Mouse (Mus musculus): ENCODE measurements at regions not wholly inside any gene's neighbourhood (a gene's known extent, or its start where the extent isn't known, plus 50 kb on each side); places are given as distances from the start of the nearest gene placed in this dataset.

DNA sequence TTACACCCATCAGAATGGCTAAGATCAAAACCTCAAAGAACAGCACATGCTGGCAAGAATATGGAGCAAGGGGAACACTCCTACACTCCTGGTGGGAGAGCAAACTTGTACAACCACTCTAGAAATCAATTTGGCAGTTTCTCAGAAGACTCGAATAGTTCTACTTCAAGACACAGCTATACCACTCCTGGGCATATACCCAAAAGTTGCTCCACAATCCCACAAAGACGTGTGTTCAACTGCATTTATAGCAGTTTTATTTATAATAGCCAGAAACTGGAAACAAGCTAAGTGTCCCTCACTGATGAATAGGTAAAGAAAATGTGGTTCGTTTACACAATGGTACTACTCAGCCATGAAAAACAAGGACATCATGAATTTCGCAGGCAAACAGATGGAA lies 384.6 kb upstream of the Atp2b1 start:
- Histone ChIP-seq H3K4me3 (ENCODE audit: low read depth, low read length) (no peak overlapping the region), H3K27me3 (ENCODE audit: control insufficient read depth, insufficient read depth, low read length) (no peaks in the 10 kb centered on the region), H3K36me3 (ENCODE audit: control insufficient read depth, insufficient read depth, low read length) (no peaks in the 10 kb centered on the region), H3K9me3 (ENCODE audit: control insufficient read depth, low read length) (no peaks in the 10 kb centered on the region), H3K4me1 (ENCODE audit: control insufficient read depth, insufficient read depth, low read length) (no peaks in the 10 kb centered on the region), H3K27ac (ENCODE audit: low read depth, low read length) (no peak overlapping the region), H3K9ac (ENCODE audit: low read length) (no peak overlapping the region), H3K4me2 (ENCODE audit: low read depth) (no peak overlapping the region)
- DNase-seq (ENCODE audit: low spot score) (no peak), ATAC-seq (ENCODE audit: insufficient read depth, low FRiP score, low TSS enrichment) (no peak)
- 82% methylated on average over 4 of the region's 4 CpGs for whole genome bisulfite sequencing

DNA sequence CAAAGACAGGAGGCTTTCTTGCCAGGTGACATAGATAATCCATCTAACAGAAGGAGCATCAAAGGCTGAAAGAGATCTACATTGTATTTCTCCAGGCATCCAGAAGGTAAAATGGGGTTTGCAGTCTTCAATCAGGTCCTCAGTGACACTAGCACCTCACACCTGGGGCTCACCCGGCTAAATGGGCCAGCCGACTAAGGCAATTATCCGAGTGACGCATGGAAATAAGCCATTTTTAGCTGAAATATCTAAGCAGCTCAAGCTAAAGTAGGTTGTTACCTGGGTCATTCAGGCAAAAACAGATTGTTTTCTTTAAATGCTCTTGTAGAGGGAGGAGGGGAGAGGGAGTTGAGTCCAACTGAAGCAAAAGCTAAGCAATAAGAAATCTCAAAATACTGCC lies 382.8 kb upstream of the Atp2b1 start:
- ATAC-seq (ENCODE audit: insufficient read depth, low FRiP score, low TSS enrichment) (no peak), DNase-seq (ENCODE audit: low spot score) (no peak)
- Histone ChIP-seq H3K27me3 (ENCODE audit: control insufficient read depth, insufficient read depth, low read length) (no peaks in the 10 kb centered on the region), H3K4me2 (ENCODE audit: low read depth) (no peak overlapping the region), H3K9me3 (ENCODE audit: control insufficient read depth, low read length) (no peaks in the 10 kb centered on the region), H3K9ac (ENCODE audit: low read length) (no peak overlapping the region), H3K27ac (ENCODE audit: low read depth, low read length) (no peak overlapping the region), H3K36me3 (ENCODE audit: control insufficient read depth, insufficient read depth, low read length) (no peaks in the 10 kb centered on the region), H3K4me3 (ENCODE audit: low read depth, low read length) (no peak overlapping the region), H3K4me1 (ENCODE audit: control insufficient read depth, insufficient read depth, low read length) (no peaks in the 10 kb centered on the region)
- 92% methylated on average over 4 of the region's 4 CpGs for WGBS

DNA sequence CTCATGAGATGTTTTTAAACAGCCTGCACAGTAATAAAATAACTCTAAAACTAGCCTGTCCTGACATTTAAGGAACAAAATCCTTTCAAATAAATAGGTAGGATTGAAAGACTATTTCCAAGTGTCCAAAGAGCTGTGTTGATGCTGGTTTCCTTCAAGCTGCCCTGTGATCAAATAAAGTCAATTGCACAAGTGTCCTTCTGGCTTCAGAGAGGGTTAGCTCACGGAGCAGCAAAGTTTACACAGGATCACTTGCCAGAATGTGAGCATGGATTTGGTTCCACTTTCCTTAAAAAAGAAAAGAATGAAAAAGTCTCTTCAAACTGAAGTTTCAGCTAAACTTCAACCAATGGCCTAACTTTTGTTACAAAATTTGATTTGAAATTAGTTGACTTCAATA lies 375.5 kb upstream of the Atp2b1 start:
- DNase-seq (ENCODE audit: low spot score) (no peak), ATAC-seq (ENCODE audit: insufficient read depth, low FRiP score, low TSS enrichment) (no peak)
- Histone ChIP-seq H3K4me2 (ENCODE audit: low read depth) (no peak overlapping the region), H3K4me3 (ENCODE audit: low read depth, low read length) (no peak overlapping the region), H3K27me3 (ENCODE audit: control insufficient read depth, insufficient read depth, low read length) (no peaks in the 10 kb centered on the region), H3K27ac (ENCODE audit: low read depth, low read length) (no peak overlapping the region), H3K4me1 (ENCODE audit: control insufficient read depth, insufficient read depth, low read length) (no peaks in the 10 kb centered on the region), H3K9ac (ENCODE audit: low read length) (no peak overlapping the region), H3K36me3 (ENCODE audit: control insufficient read depth, insufficient read depth, low read length) (no peaks in the 10 kb centered on the region), H3K9me3 (ENCODE audit: control insufficient read depth, low read length) (no peaks in the 10 kb centered on the region)
- WGBS, result 87% methylated on average over 1 of the region's 1 CpGs

DNA sequence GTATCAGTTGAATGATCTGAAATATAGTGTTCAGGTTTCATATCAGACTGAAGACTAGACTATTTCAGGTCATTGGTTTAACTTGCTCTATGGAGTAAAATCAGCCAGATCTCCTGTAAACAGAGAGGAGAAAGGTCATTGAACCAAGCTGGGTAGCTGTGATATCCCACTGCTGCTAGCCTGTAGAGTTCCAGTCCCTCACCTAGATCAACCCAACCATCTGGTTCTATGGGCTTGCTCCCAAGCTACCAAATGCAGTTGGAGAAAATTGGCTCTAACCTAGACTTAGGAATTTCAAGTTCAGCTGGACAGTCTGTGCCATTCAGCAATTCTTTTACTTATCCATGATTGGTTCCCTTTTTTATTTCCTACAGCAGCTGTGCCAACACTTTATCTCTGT lies 373.1 kb upstream of the Atp2b1 start:
- Histone ChIP-seq H3K36me3 (ENCODE audit: control insufficient read depth, insufficient read depth, low read length) (no peaks in the 10 kb centered on the region), H3K4me3 (ENCODE audit: low read depth, low read length) (no peak overlapping the region), H3K4me2 (ENCODE audit: low read depth) (no peak overlapping the region), H3K27ac (ENCODE audit: low read depth, low read length) (no peak overlapping the region), H3K9ac (ENCODE audit: low read length) (no peak overlapping the region), H3K9me3 (ENCODE audit: control insufficient read depth, low read length) (no peaks in the 10 kb centered on the region), H3K4me1 (ENCODE audit: control insufficient read depth, insufficient read depth, low read length) (no peaks in the 10 kb centered on the region), H3K27me3 (ENCODE audit: control insufficient read depth, insufficient read depth, low read length) (no peaks in the 10 kb centered on the region)
- DNase-seq (ENCODE audit: low spot score), result no peak
- no peak for ATAC-seq (ENCODE audit: insufficient read depth, low FRiP score, low TSS enrichment)

DNA sequence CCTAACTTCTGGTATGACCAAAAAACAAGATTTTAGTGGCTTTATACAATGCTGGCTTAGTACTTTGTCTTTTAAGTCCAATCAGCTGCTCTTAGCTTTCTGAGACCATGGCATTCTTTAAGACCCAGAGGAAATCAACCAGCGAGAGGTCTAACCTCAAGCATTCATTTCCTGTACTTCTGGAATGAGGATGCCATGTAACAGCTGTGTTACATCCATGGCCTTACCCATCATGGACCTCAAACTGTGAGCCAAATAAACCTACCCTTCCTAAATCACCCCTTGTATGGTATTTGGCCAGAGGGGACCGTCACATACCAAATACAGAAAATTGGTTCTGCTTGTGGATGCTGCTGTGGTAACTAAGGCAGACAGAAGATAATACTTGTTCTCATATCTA lies 372.1 kb upstream of the Atp2b1 start:
- DNase-seq (ENCODE audit: low spot score) (no peak), ATAC-seq (ENCODE audit: insufficient read depth, low FRiP score, low TSS enrichment) (no peak)
- 76% methylated on average over 2 of the region's 2 CpGs for WGBS

DNA sequence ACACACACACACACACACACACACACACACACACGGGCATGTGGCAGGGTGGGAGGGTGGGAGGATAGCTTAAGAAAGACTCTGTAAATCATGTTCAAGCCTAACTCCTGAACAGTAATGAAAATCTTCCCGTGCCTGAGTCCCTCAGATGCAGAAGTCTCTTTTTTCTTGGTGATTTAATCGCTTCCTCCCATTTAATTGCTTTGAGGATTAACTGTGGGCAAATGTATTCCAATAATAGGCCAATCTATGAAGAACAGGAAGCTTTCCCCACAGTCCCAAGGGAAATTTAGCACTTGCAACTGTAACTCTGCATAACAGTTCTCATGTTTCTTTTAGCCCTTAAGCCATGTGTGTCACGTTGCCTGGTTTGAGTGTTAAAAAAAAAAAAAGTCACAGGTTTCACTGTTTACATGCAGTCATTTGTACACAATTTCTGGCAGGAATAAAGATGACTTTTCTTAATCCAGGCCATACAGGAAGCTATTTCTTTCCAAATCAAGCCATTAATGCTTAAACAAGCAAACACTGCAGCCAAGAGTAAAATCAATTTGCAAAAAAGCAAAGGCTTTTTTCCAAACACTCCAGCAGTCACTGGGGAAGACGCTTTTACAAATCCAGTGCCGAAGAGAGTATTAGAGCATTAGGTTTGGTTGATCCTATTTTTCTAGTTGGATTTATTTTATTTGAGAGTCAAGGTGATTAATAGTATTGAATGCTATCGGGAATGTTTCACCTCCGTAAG lies 370.8 kb upstream of the Atp2b1 start:
- Histone ChIP-seq H3K27ac (ENCODE audit: low read depth, low read length) (no peak overlapping the region), H3K27me3 (ENCODE audit: control insufficient read depth, insufficient read depth, low read length) (no peaks in the 10 kb centered on the region), H3K4me1 (ENCODE audit: control insufficient read depth, insufficient read depth, low read length) (no peaks in the 10 kb centered on the region), H3K36me3 (ENCODE audit: control insufficient read depth, insufficient read depth, low read length) (no peaks in the 10 kb centered on the region), H3K9me3 (ENCODE audit: control insufficient read depth, low read length) (no peaks in the 10 kb centered on the region), H3K4me3 (ENCODE audit: low read depth, low read length) (no peak overlapping the region), H3K4me2 (ENCODE audit: low read depth) (no peak overlapping the region), H3K9ac (ENCODE audit: low read length) (no peak overlapping the region)
- ATAC-seq (ENCODE audit: insufficient read depth, low FRiP score, low TSS enrichment) (0 out of 2 replicates have a peak, but pooled peaks have one; percentile 38), DNase-seq (ENCODE audit: low spot score) (no peak)
- WGBS, result 33% methylated on average over 8 of the region's 8 CpGs

More for the DNA sequence above, 372.1 kb upstream of the Atp2b1 start:
- no peak overlapping the region for H3K27ac ChIP-seq (ENCODE audit: low read depth, low read length)
- H3K36me3 ChIP-seq (ENCODE audit: control insufficient read depth, insufficient read depth, low read length), result no peaks in the 10 kb centered on the region
- H3K4me2 ChIP-seq (ENCODE audit: low read depth), result no peak overlapping the region
- no peak overlapping the region for H3K4me3 ChIP-seq (ENCODE audit: low read depth, low read length)
- H3K27me3 ChIP-seq (ENCODE audit: control insufficient read depth, insufficient read depth, low read length), result no peaks in the 10 kb centered on the region
- H3K9ac ChIP-seq (ENCODE audit: low read length), result no peak overlapping the region
- no peaks in the 10 kb centered on the region for H3K4me1 ChIP-seq (ENCODE audit: control insufficient read depth, insufficient read depth, low read length)
- no peaks in the 10 kb centered on the region for H3K9me3 ChIP-seq (ENCODE audit: control insufficient read depth, low read length)

DNA sequence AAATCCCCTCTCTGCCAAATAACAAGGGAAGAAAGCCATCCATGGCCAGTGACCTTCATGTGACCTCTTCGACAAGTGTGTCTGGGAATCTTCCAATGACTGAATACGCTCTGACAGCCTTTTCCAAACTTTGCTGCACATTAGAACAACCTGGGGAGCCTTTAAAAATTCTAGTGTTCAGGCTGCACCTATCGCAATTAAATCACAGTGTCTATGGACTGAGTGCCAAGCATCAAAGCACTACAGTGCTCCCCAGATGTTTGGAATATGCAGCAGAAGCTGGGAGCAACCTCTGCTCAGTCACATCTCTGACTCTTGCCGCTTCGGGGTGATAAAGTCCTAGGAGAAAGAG lies 370.2 kb upstream of the Atp2b1 start:
- H3K4me3 ChIP-seq (ENCODE audit: low read depth, low read length), result no peak overlapping the region
- H3K9ac ChIP-seq (ENCODE audit: low read length), result no peak overlapping the region
- H3K4me2 ChIP-seq (ENCODE audit: low read depth), result no peak overlapping the region
- H3K27me3 ChIP-seq (ENCODE audit: control insufficient read depth, insufficient read depth, low read length), result no peaks in the 10 kb centered on the region
- no peaks in the 10 kb centered on the region for H3K36me3 ChIP-seq (ENCODE audit: control insufficient read depth, insufficient read depth, low read length)
- no peaks in the 10 kb centered on the region for H3K4me1 ChIP-seq (ENCODE audit: control insufficient read depth, insufficient read depth, low read length)
- no peaks in the 10 kb centered on the region for H3K9me3 ChIP-seq (ENCODE audit: control insufficient read depth, low read length)
- DNase-seq (ENCODE audit: low spot score), result no peak
- H3K27ac ChIP-seq (ENCODE audit: low read depth, low read length), result no peak overlapping the region
- 52% methylated on average over 5 of the region's 5 CpGs for WGBS
- ATAC-seq (ENCODE audit: insufficient read depth, low FRiP score, low TSS enrichment), result no peak

DNA sequence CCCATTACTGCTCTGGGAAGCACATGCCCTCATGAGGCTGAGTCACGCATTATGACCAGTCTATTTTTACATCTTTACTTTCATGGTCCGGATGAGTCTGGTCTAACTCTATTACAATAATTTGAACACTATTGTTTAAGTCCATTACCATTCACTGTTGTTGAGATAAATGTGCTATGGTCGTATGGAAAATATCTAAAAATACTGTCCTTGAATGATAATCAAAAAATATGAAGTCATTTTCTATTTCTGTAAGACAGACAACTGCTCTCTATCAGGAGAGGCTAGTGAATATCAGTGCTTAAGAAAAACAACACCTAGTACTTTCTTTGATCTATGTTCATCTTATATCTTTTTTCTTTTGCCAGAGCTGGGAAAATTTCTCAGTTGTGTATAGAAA lies 359.6 kb upstream of the Atp2b1 start:
- Histone ChIP-seq H3K4me3 (ENCODE audit: low read depth, low read length) (no peak overlapping the region), H3K27ac (ENCODE audit: low read depth, low read length) (no peak overlapping the region), H3K27me3 (ENCODE audit: control insufficient read depth, insufficient read depth, low read length) (no peaks in the 10 kb centered on the region), H3K4me1 (ENCODE audit: control insufficient read depth, insufficient read depth, low read length) (no peaks in the 10 kb centered on the region), H3K4me2 (ENCODE audit: low read depth) (no peak overlapping the region), H3K36me3 (ENCODE audit: control insufficient read depth, insufficient read depth, low read length) (no peaks in the 10 kb centered on the region), H3K9me3 (ENCODE audit: control insufficient read depth, low read length) (no peaks in the 10 kb centered on the region), H3K9ac (ENCODE audit: low read length) (no peak overlapping the region)
- ATAC-seq (ENCODE audit: insufficient read depth, low FRiP score, low TSS enrichment) (no peak), DNase-seq (ENCODE audit: low spot score) (no peak)
- 92% methylated on average over 3 of the region's 3 CpGs for WGBS

DNA sequence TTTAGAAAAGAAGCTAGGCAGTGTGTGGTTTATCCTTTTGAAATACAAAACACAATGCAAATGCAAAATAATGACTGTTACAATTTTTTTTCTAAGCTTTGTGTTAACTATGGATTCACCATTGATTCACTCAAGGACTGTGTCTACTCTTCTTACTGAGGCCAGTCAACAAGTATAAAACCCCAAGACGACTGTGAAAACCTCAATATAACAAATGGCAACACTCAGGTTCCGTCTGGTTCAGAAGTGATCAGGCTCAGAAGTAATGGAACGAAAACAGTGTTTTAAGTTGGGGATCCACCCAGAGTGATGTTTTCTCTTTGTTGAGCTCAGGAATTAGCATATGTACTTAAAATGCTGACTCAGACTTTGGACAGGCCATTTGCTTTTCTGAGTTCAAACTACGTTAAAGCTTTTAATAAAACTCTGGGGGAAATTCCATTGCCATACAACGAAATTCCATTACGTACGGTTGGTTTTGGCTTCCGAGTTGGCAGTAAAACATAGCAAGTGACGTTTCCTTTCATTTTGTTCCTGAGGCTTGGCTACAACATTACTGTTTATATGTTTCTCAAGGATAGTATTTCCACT lies 356.6 kb upstream of the Atp2b1 start:
- H3K4me3 ChIP-seq (ENCODE audit: low read depth, low read length), result no peak overlapping the region
- H3K4me1 ChIP-seq (ENCODE audit: control insufficient read depth, insufficient read depth, low read length), result no peaks in the 10 kb centered on the region
- no peaks in the 10 kb centered on the region for H3K9me3 ChIP-seq (ENCODE audit: control insufficient read depth, low read length)
- ATAC-seq (ENCODE audit: insufficient read depth, low FRiP score, low TSS enrichment) (no peak), DNase-seq (ENCODE audit: low spot score) (no peak)
- H3K27ac ChIP-seq (ENCODE audit: low read depth, low read length), result no peak overlapping the region
- 87% methylated on average over 9 of the region's 9 CpGs for WGBS
- H3K36me3 ChIP-seq (ENCODE audit: control insufficient read depth, insufficient read depth, low read length), result no peaks in the 10 kb centered on the region
- no peak overlapping the region for H3K9ac ChIP-seq (ENCODE audit: low read length)
- H3K27me3 ChIP-seq (ENCODE audit: control insufficient read depth, insufficient read depth, low read length), result no peaks in the 10 kb centered on the region
- H3K4me2 ChIP-seq (ENCODE audit: low read depth), result no peak overlapping the region

All from neural tube, embryonic 11.5 days (tissue).